Mouse (Mus musculus) embryonic facial prominence, embryonic 15.5 days (tissue): Measurements from ENCODE around the gene Pagr1a. TPM values are rescaled to one million over a fixed set of nuclear protein-coding genes. Genes with fewer than 3 reads are reported as not detected.

Experiments used
- ATAC-seq: fragments of 200-750 bp; cut with Nextera tagmentation; 2 replicates; pipeline ENCODE4 v1.8.0; 2017; ENCODE audit warnings: low read depth, moderate TSS enrichment; ENCODE audit not compliant: insufficient number of reproducible peaks, low FRiP score, low TSS enrichment
- H3K27ac ChIP-seq: fragments of 300-500 bp; sonication (generic); replicated peaks from 2 replicates; pipeline ENCODE4 v1.5.1; 2015; ENCODE audit warnings: mild to moderate bottlenecking, inconsistent platforms
- H3K27me3 ChIP-seq: fragments of 300-500 bp; sonication (generic); 2 replicates; pipeline ENCODE4 v1.6.1; 2015; ENCODE audit warnings: inconsistent platforms
- H3K36me3 ChIP-seq: fragments of 300-500 bp; sonication (generic); 2 replicates; pipeline ENCODE4 v1.6.1; 2015; ENCODE audit warnings: mild to moderate bottlenecking, inconsistent platforms
- H3K4me1 ChIP-seq: fragments of 300-500 bp; sonication (generic); 2 replicates; pipeline ENCODE4 v1.6.1; 2015; ENCODE audit warnings: inconsistent platforms
- H3K4me2 ChIP-seq: fragments of 300-500 bp; sonication (generic); replicated peaks from 2 replicates; pipeline ENCODE4 v1.6.1; 2015; ENCODE audit warnings: mild to moderate bottlenecking, inconsistent platforms
- H3K4me3 ChIP-seq: fragments of 300-500 bp; sonication (generic); replicated peaks from 2 replicates; pipeline ENCODE4 v1.5.1; 2015; ENCODE audit warnings: mild to moderate bottlenecking, inconsistent platforms
- H3K9ac ChIP-seq: fragments of 300-500 bp; sonication (generic); 2 replicates; pipeline ENCODE4 v1.6.1; 2015; ENCODE audit warnings: inconsistent platforms
- H3K9me3 ChIP-seq: fragments of 300-500 bp; sonication (generic); replicated peaks from 2 replicates; pipeline ENCODE4 v1.6.1; 2016; ENCODE audit warnings: inconsistent platforms
- WGBS: fragments of 180-500 bp; shearing (Covaris S2); methylation state at CpG from one replicate; pipeline ENCODE4 v1.1.7; 2015; 5-methylcytosine and 5-hydroxymethylcytosine counted together
- polyA plus RNA-seq: library from polyadenylated mRNA; unstranded; fragments of >200 nt; fragmentation: Nextera tagmentation; extraction: Ambion mirVana; gene quantifications from 2 replicates; pipeline ENCODE4 v1.2.1, GENCODE M21; 2015

Pagr1a gene
- polyA plus RNA-seq, 1 experiment from 2014 or later = 73.0 TPM

DNA sequence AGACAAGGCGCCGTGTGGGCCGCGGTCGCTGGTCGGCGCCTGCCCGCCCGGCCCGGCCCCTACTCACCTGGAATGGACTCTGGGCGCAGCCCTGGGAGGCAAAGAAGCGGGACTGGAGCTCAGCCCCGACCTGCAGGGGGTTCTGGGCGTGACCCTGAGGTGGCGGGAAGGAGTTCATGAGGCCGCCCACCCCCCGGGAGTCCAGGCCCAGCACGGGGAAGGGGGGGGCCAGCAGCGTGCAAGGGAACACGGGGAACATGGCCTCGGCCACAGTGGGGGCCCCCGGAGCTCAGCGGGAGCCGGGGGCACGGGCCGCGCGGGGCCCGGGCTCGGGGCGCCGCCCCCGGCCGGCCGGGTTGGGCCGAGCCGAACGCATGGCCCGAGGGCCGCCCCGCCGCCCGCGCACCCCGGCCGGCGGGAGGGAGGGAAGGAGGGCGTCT, 9.0 kb upstream of the Pagr1a start:
- H3K4me2 ChIP-seq = peak overlapping the region; percentile 70
- no peaks in the 10 kb centered on the region for H3K9me3 ChIP-seq
- ATAC-seq = peak; percentile 16
- no peaks in the 10 kb centered on the region for H3K27me3 ChIP-seq
- peaks cover 48% of the 10 kb centered on the region for H3K4me1 ChIP-seq
- H3K36me3 ChIP-seq = peaks cover 45% of the 10 kb centered on the region
- peak overlapping the region; percentile 96 for H3K9ac ChIP-seq
- peak overlapping the region; percentile 98 for H3K27ac ChIP-seq
- H3K4me3 ChIP-seq = peak overlapping the region; percentile 85
- WGBS = 0% methylated on average over 28 of the region's 48 CpGs

DNA sequence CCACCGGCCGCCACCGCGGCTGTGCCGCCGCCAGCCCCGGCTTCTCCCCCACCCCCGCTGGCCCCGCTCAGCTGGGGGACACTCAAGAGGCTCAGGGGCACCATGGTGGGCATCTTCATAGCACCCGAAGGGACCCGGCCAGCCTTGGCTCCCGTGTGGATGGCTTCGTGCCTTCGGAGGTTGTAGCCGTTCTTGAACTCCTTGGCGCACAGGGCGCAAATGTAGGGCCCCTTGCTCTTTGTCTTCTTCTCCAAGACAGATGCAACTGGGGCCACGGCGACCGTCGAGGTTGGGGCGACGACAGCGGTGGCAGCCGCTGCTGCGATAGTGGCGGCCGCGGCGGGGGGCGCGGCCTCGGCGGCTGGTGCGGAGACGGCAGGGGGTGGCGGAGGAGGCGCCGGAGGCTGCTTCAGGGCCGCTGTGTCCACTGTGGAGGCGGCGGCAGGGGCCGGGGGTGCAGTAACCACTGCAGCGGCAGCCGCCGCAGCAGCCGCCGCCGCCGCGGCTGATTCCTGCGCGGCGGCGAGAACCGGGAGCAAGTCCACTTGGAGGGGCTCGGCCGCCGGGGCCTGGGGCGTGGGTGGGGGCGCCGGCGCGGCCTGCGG, 8.5 kb upstream of the Pagr1a start:
- peak overlapping the region; percentile 70 for H3K4me2 ChIP-seq
- peak overlapping the region; percentile 85 for H3K4me3 ChIP-seq
- peaks cover 40% of the 10 kb centered on the region for H3K36me3 ChIP-seq
- ATAC-seq = no peak
- H3K9me3 ChIP-seq = no peaks in the 10 kb centered on the region
- H3K27me3 ChIP-seq = no peaks in the 10 kb centered on the region
- H3K9ac ChIP-seq = peak overlapping the region; percentile 96
- H3K27ac ChIP-seq = peak overlapping the region; percentile 98
- under 1% methylated on average over 60 of the region's 65 CpGs for WGBS
- peaks cover 52% of the 10 kb centered on the region for H3K4me1 ChIP-seq

GRCm38 (mm10) chr7:127024755-127025555, 7.8 kb upstream of the Pagr1a start:
- peaks cover 34% of the 10 kb centered on the region for H3K36me3 ChIP-seq

DNA sequence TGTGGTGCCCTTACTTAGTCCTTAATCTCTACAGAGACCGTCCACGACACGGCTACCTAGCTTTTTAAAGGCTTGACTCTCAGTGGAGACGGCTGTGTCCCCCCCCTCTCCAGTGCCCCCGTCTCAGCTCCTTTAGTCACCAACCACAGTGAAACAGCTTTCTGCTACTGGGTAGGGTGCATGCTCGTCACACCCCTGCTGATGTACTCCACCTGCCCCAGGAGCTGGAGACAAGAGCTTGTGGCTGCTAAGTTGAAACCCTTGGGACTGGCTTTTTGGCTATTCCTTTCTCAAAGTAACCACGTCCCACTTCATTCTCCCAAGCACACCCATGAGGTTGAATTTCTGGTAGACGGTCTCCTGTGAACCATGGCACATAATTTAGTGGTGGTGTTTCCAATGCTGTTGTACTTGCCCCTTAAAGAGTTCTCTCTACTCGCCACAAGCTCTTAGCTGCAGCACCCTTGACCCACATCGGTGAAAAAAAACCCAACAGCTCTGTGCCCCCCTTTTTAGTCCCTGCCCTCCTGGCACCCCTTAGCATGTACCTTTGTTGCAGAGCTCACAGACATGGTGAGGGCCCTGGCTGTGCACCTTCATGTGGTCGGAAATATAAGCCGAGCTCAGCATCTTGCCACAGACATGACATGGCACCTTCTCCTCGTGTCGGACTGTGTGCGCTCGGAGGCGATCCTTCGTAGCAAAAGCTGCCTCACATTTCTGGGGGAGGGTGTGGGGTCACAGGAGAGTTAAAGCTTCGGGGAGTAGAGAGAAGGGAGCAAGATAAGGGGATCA, 6.9 kb upstream of the Pagr1a start:
- H3K4me2 ChIP-seq = peak overlapping the region; percentile 70
- H3K4me1 ChIP-seq = peaks cover 67% of the 10 kb centered on the region
- no peaks in the 10 kb centered on the region for H3K9me3 ChIP-seq
- ATAC-seq = no peak
- peaks cover 25% of the 10 kb centered on the region for H3K36me3 ChIP-seq
- peak overlapping the region; percentile 98; the same call in 1 of the 2 replicates for H3K27ac ChIP-seq
- WGBS = 19% methylated on average over 19 of the region's 19 CpGs
- H3K27me3 ChIP-seq = no peaks in the 10 kb centered on the region
- H3K9ac ChIP-seq = peak overlapping the region; percentile 96
- peak overlapping the region; percentile 85 for H3K4me3 ChIP-seq

More at GRCm38 (mm10) chr7:127024755-127025555, 7.8 kb upstream of the Pagr1a start:
- Histone ChIP-seq H3K4me1 (peaks cover 59% of the 10 kb centered on the region), H3K27ac (peak overlapping the region; percentile 98), H3K9me3 (no peaks in the 10 kb centered on the region), H3K4me3 (peak overlapping the region; percentile 85), H3K4me2 (peak overlapping the region; percentile 70), H3K9ac (peak overlapping the region; percentile 96), H3K27me3 (no peaks in the 10 kb centered on the region)
- ATAC-seq = peak; percentile 12; the same call in 1 of the 2 replicates
- WGBS = 1% methylated on average over 30 of the region's 30 CpGs

DNA sequence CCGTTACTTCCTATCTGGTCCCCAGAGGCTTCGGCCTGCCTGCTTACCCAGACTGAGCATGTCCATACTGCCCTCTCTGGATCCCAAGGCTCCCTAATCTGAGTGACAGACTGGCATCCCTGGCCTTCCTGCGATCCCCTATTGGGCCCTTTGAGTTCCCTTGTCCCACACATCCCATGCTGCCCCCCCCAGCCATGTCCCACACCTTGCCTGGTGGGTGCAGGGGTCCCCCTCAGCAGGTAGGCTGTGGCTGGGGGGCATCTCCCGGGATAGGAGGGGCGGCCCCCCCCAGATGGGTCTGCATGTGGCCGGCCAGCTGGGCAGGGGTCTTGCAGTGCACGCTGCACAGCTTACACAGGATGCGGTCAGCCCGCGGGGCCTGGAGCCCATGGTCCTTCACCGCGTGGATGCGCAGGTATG, 6.1 kb upstream of the Pagr1a start:
- Histone ChIP-seq H3K4me1 (peaks cover 75% of the 10 kb centered on the region), H3K9me3 (no peaks in the 10 kb centered on the region), H3K27me3 (no peaks in the 10 kb centered on the region), H3K4me2 (peak overlapping the region; percentile 70), H3K9ac (0 out of 2 replicates have a peak overlapping the region, but pooled peaks have one; percentile 23), H3K4me3 (peak overlapping the region; percentile 85), H3K27ac (peak overlapping the region; percentile 55), H3K36me3 (peaks cover 23% of the 10 kb centered on the region)
- 70% methylated on average over 13 of the region's 13 CpGs for WGBS
- ATAC-seq = no peak

- peaks cover 75% of the 10 kb centered on the region for H3K4me1 ChIP-seq
- peak overlapping the region; percentile 85 for H3K4me3 ChIP-seq
- H3K9me3 ChIP-seq = no peaks in the 10 kb centered on the region
- 0 out of 2 replicates have a peak overlapping the region, but pooled peaks have one; percentile 23 for H3K9ac ChIP-seq
- no peak for ATAC-seq
- H3K4me2 ChIP-seq = peak overlapping the region; percentile 70
- H3K27me3 ChIP-seq = no peaks in the 10 kb centered on the region
- peak overlapping the region; percentile 95 for H3K27ac ChIP-seq
- H3K36me3 ChIP-seq = peaks cover 23% of the 10 kb centered on the region
- 72% methylated on average over 7 of the region's 7 CpGs for WGBS
Observed at GRCm38 (mm10) chr7:127022528-127023271, 5.5 kb upstream of the Pagr1a start.

GRCm38 (mm10) chr7:127021563-127022527, 4.7 kb upstream of the Pagr1a start:
- 40% methylated on average over 5 of the region's 5 CpGs for WGBS
- H3K4me1 ChIP-seq = peaks cover 77% of the 10 kb centered on the region
- no peaks in the 10 kb centered on the region for H3K27me3 ChIP-seq
- no peaks in the 10 kb centered on the region for H3K9me3 ChIP-seq
- no peak for ATAC-seq
- peak overlapping the region; percentile 85 for H3K4me3 ChIP-seq
- peak overlapping the region; percentile 95 for H3K27ac ChIP-seq
- peaks cover 23% of the 10 kb centered on the region for H3K36me3 ChIP-seq
- H3K9ac ChIP-seq = peak overlapping the region; percentile 57
- peak overlapping the region; percentile 89 for H3K4me2 ChIP-seq

DNA sequence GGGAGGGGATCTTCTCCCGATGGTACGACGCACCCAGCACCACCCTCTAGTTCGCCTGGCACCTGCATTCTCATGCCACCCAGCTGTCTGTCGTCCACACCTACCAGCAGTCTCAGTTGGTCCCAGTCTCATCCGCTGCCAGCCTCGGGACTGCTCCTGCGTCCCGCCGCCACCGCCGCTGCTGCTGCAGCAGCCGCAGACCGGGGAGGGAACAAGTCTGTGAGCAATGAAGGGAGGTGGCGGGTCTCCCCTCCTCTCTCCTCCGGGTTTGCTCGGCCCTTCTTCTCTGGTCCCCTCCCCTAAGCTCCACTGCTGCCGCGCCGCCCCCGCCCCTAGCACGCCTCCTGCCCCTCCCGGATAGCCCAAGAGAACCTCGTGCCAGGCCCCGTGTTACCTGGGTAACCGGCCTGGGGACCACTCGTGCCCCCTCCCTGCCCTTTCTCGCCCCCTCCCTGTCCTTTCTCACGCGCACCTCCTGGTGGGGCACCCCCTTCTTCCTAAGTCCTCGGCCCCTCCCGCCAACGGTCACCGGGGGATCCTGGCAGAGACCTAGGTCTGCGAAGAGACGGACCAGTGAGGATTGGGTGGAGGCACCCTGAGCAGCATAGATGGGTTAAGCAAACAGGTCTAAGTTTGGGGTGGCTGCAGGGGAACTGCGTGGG, 3.9 kb upstream of the Pagr1a start, which contains the start of the genes Gm42742 and Prrt2:
Gm42742 (minus strand) TSS at position 197 of the 662 bp plus-strand sequence.
Prrt2 (minus strand) TSS at position 311 of the 662 bp plus-strand sequence.
- H3K4me2 ChIP-seq = peak within 1 kb of the TSS; percentile 89
- no peaks in the 10 kb centered on the region for H3K27me3 ChIP-seq
- WGBS = under 1% methylated on average over 37 of the region's 37 CpGs
- H3K9me3 ChIP-seq = no peaks in the 10 kb centered on the region
- H3K36me3 ChIP-seq = peaks cover 23% of the 10 kb centered on the region
- H3K4me1 ChIP-seq = peaks cover 81% of the 10 kb centered on the region
- H3K27ac ChIP-seq = peak within 1 kb of the TSS; percentile 95
- peak within 1 kb of the TSS; percentile 66 for H3K4me3 ChIP-seq
- H3K9ac ChIP-seq = peak within 1 kb of the TSS; percentile 57
- ATAC-seq = peak; percentile 59

DNA sequence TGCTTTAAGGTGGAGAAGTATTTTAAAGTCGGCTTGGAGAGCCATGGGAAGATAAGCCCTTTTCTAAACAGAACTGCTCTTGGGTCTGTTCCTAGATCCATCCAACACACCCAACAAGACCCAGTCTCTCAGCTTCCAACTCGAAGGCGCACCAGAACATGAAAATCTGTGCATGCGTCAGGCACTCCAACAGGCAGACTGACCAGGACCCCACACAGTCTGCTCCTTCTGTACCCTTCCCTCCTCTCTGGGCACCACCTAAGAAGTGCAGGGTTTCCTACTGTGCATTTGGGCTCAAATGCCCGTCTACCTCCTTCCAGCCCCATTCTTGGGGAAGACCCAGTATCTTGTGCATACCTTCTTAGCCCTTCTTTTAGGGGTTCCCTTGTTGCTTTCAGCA, 3.3 kb upstream of the Pagr1a start:
- Histone ChIP-seq H3K4me2 (peak overlapping the region; percentile 89), H3K4me1 (peaks cover 87% of the 10 kb centered on the region), H3K27ac (peak overlapping the region; percentile 95), H3K36me3 (peaks cover 28% of the 10 kb centered on the region), H3K9ac (peak overlapping the region; percentile 57), H3K4me3 (peak overlapping the region; percentile 66), H3K9me3 (no peaks in the 10 kb centered on the region), H3K27me3 (no peaks in the 10 kb centered on the region)
- no peak for ATAC-seq
- WGBS = 21% methylated on average over 5 of the region's 5 CpGs
